Mouse (Mus musculus) thymus, adult 18-20 months (tissue): ENCODE measurements around the gene Gm11034.
A peak's percentile ranks its signal among the peaks of the same experiment; 100 is the strongest.

Experiments used
- DNase-seq, 2 experiments: peaks; one replicate each; pipeline ENCODE4 v3.0.0; 2022; ENCODE audit warnings: mixed read lengths in 2 of 2

The Gm11034 gene

GRCm38 (mm10) chr8:72213536-72213935 is at the start of gene Gm11034:
TSS of gene Gm11034 (minus strand) at chr8:72213636.
- no peak for DNase-seq

- no peak for DNase-seq
Measured at GRCm38 (mm10) chr8:72262756-72263155, 49.3 kb upstream of the Gm11034 start.

GRCm38 (mm10) chr8:72261872-72262271 is 48.4 kb upstream of the Gm11034 start:
- DNase-seq, result no peak

GRCm38 (mm10) chr8:72261431-72261830 is 48.0 kb upstream of the Gm11034 start:
- no peak for DNase-seq

- peak in 1 of 2 experiments; percentile 53 for DNase-seq
Measured at GRCm38 (mm10) chr8:72261019-72261418, 47.6 kb upstream of the Gm11034 start.

GRCm38 (mm10) chr8:72260585-72260984 is 47.1 kb upstream of the Gm11034 start:
- DNase-seq, result no peak

- DNase-seq, result no peak
Measured at GRCm38 (mm10) chr8:72259862-72260261, 46.4 kb upstream of the Gm11034 start.

GRCm38 (mm10) chr8:72257902-72258238 is 44.4 kb upstream of the Gm11034 start:
- DNase-seq, result no peak

GRCm38 (mm10) chr8:72257171-72257901 is 43.9 kb upstream of the Gm11034 start:
- DNase-seq, result peak in 1 of 2 experiments; percentile 25

GRCm38 (mm10) chr8:72244610-72245009 is 31.2 kb upstream of the Gm11034 start:
- no peak for DNase-seq

- no peak for DNase-seq
Measured at GRCm38 (mm10) chr8:72242226-72242625, 28.8 kb upstream of the Gm11034 start.

GRCm38 (mm10) chr8:72240951-72241350 is 27.5 kb upstream of the Gm11034 start:
- DNase-seq, result no peak

- no peak for DNase-seq
Measured at GRCm38 (mm10) chr8:72240403-72240763, 26.9 kb upstream of the Gm11034 start.

- DNase-seq, result peak; percentile 96 to 98
Measured at GRCm38 (mm10) chr8:72239499-72240402, 26.3 kb upstream of the Gm11034 start, which contains the start of gene Ap1m1. TSS of gene Ap1m1 (plus strand) at chr8:72240018.

- no peak for DNase-seq
Measured at GRCm38 (mm10) chr8:72222656-72223055, 9.2 kb upstream of the Gm11034 start.

- no peak for DNase-seq
Measured at GRCm38 (mm10) chr8:72220758-72221157, 7.3 kb upstream of the Gm11034 start.

GRCm38 (mm10) chr8:72219541-72220363 is 6.3 kb upstream of the Gm11034 start, which contains the start of gene Fam32a:
TSS of gene Fam32a (plus strand) at chr8:72219730.
- peak; percentile 75 to 87 for DNase-seq

GRCm38 (mm10) chr8:72218781-72219540 is 5.5 kb upstream of the Gm11034 start:
- no peak for DNase-seq

- peak in 1 of 2 experiments; percentile 21 for DNase-seq
Measured at GRCm38 (mm10) chr8:72215871-72216270, 2.4 kb upstream of the Gm11034 start.

- no peak for DNase-seq
Measured at GRCm38 (mm10) chr8:72215060-72215459, 1.6 kb upstream of the Gm11034 start.

GRCm38 (mm10) chr8:72212751-72213150 is 685 bp downstream of the Gm11034 start, which contains the start of gene Cib3:
TSS of gene Cib3 (minus strand) at chr8:72212837.
- DNase-seq, result no peak

GRCm38 (mm10) chr8:72211846-72212245 is 1.6 kb downstream of the Gm11034 start:
- no peak for DNase-seq
